Mouse (Mus musculus) left cerebral cortex, postnatal 4 days (tissue): ENCODE measurements around the gene Irf2bp2. TPM values are rescaled to one million over a fixed set of nuclear protein-coding genes. Genes with fewer than 3 reads are reported as not detected.

Experiments used
- DNase-seq: peaks from one replicate; pipeline ENCODE4 v3.0.0-alpha.2; 2022
- intact Hi-C: fragments of 180-260 bp; cut with DNase I; formaldehyde crosslinking; loops from one replicate; pipeline ENCODE4 v1.15.1; 2025
- total RNA-seq, 2 experiments: library from RNA; stranded (reverse); gene quantifications; 2 replicates each; pipeline ENCODE4 v1.2.3; 2021

Gene Irf2bp2
- total RNA-seq, 2 experiments from 2014 or later: 52.6 to 53.0 TPM

- intact Hi-C loops: loop anchor here (2.0 to 5.0 kb wide), 2 partner anchors 67 to 90 kb away; no protein-coding TSS in a partner anchor
- no peak for DNase-seq
These were observed 4.9 kb downstream of the Irf2bp2 start for GRCm38 (mm10) chr8:126588636-126589506.

GRCm38 (mm10) chr8:126587836-126588503, 5.8 kb downstream of the Irf2bp2 start:
- intact Hi-C loops: loop anchor here (2.0 to 5.0 kb wide), 2 partner anchors 66 to 89 kb away; no protein-coding TSS in a partner anchor
- DNase-seq: no peak

- no peak for DNase-seq
- intact Hi-C loops: loop anchor here (5.0 kb wide), 1 partner anchor 65 kb away; no protein-coding TSS in a partner anchor
These were observed 6.9 kb downstream of the Irf2bp2 start for GRCm38 (mm10) chr8:126586599-126587577.

GRCm38 (mm10) chr8:126586101-126586500, 7.7 kb downstream of the Irf2bp2 start:
- intact Hi-C loops: loop anchor here (5.0 kb wide), 1 partner anchor 64 kb away; no protein-coding TSS in a partner anchor
- no peak for DNase-seq

GRCm38 (mm10) chr8:126585561-126586031, 8.2 kb downstream of the Irf2bp2 start:
- intact Hi-C loops: loop anchor here (5.0 kb wide), 1 partner anchor 63 kb away; no protein-coding TSS in a partner anchor
- no peak for DNase-seq

- intact Hi-C loops: loop anchor here (5.0 kb wide), 1 partner anchor 63 kb away; no protein-coding TSS in a partner anchor
- DNase-seq: no peak
These were observed 8.9 kb downstream of the Irf2bp2 start for GRCm38 (mm10) chr8:126584844-126585231.

- intact Hi-C loops: no loop called here
- peak; percentile 82 for DNase-seq
These were observed 9.6 kb downstream of the Irf2bp2 start for GRCm38 (mm10) chr8:126583971-126584843.

- no peak for DNase-seq
- intact Hi-C loops: no loop called here
These were observed 10.3 kb downstream of the Irf2bp2 start for GRCm38 (mm10) chr8:126583534-126583933.

GRCm38 (mm10) chr8:126583018-126583417, 10.8 kb downstream of the Irf2bp2 start:
- no peak for DNase-seq
- intact Hi-C loops: no loop called here

- intact Hi-C loops: no loop called here
- DNase-seq: peak; percentile 49
These were observed 11.3 kb downstream of the Irf2bp2 start for GRCm38 (mm10) chr8:126582509-126582908.

GRCm38 (mm10) chr8:126581662-126582061, 12.1 kb downstream of the Irf2bp2 start:
- intact Hi-C loops: no loop called here
- no peak for DNase-seq

- intact Hi-C loops: no loop called here
These were observed 13.0 kb downstream of the Irf2bp2 start for GRCm38 (mm10) chr8:126580826-126581225.

GRCm38 (mm10) chr8:126580086-126580485, 13.7 kb downstream of the Irf2bp2 start:
- intact Hi-C loops: no loop called here
- no peak for DNase-seq

More at GRCm38 (mm10) chr8:126580826-126581225, 13.0 kb downstream of the Irf2bp2 start:
- no peak for DNase-seq

GRCm38 (mm10) chr8:126578641-126579040, 15.1 kb downstream of the Irf2bp2 start:
- intact Hi-C loops: no loop called here

GRCm38 (mm10) chr8:126576919-126577318, 16.9 kb downstream of the Irf2bp2 start:
- intact Hi-C loops: no loop called here
- DNase-seq: no peak

More at GRCm38 (mm10) chr8:126578641-126579040, 15.1 kb downstream of the Irf2bp2 start:
- DNase-seq: no peak

- no peak for DNase-seq
- intact Hi-C loops: no loop called here
These were observed 17.7 kb downstream of the Irf2bp2 start for GRCm38 (mm10) chr8:126576086-126576485.

- no peak for DNase-seq
- intact Hi-C loops: no loop called here
These were observed 18.7 kb downstream of the Irf2bp2 start for GRCm38 (mm10) chr8:126574882-126575637.

- intact Hi-C loops: no loop called here
- no peak for DNase-seq
These were observed 19.9 kb downstream of the Irf2bp2 start for GRCm38 (mm10) chr8:126573878-126574277.
